Mouse (Mus musculus): Measurements from ENCODE around the gene Mpig6b.

The Mpig6b gene

DNA sequence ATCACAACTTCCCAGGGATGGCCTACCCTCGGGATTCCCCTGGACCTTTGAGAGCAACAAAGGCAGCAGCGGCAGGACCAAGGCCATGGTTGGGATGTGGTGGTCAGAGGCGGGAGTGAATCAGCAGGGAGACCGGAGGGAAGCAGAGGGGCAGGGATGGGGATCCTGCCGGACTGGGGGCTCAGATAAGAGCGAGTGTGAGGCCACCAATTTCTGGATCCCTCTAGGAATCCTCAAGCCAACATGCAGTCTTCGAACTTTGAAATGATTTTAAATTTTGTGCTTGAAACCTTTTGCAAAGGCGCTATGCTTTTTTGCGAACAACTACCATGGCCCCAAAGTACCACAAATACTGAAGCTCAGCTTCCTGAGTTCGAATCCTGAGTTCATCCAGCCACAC, at the start of gene Mpig6b:
Mpig6b (minus strand) TSS at position 101 of the 400 bp plus-strand sequence.
- no peak for DNase-seq

DNA sequence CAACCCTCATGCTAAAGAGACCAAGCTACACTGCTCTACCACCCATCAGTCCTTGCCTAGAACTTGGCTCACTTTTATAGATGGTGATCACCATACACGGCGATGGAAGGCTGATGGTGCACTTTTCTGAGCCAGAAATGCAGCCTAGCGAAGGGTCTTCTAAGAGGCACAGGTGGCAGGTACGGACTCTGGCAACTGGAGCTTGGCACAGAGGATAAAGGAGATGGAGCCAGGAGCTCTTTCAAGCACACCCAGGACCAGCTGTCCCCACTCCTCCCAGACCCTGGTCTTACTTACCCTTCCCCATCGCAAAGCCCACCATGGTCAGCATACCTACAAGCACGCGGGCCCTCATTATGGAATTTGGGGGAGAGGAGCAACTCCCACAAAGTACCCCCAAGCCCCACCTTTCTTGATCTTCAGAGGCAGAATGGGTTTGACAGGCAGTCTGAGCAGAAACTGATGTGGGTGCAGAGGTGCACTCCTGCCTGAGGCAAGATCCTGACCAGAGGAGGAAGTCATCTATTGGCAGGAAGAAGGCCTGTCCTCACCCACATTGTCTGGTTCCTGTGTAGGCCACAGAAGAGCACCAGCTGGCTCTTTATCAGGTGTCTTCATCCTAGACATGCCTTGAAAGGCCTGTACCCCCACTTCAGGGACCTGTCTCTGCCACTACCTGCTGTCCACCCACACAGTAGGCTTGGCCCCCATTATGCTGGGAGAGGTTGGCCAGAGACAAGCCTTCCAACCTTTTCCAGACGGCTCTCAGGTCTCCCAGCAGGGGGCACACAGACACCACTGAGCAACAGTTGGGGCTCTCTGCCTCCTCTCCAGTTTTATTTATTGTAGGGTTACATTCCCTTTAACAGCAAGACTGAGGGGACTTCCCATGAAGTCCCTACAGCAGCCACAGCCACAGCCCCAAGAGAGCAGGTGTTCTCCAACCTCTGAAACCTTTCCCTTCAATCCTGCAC, 49.3 kb upstream of the Mpig6b start, which contains the start of gene Ly6g5b:
Ly6g5b (minus strand) TSS at position 383 of the 974 bp plus-strand sequence.
- peak; percentile 89 for DNase-seq

DNA sequence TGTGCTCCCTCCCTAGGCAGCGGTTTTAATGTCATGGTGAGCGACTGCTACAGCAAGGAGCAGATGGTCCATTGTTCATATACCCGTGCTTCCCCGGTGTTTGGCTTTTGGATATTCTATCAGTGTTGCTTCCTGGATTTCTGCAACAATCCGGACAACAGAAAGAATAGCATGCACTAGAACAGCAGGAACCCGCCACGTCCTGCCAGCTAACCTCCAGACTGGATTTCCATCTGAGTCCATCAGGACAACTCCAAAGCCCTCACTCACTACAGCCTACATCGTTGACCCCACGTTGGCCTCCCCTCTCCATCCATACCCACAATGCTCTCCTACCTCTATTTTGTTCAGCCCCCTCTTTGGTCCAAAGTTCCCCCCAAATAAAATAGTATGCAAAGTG, 45.8 kb upstream of the Mpig6b start:
- peak; percentile 91 for DNase-seq

DNA sequence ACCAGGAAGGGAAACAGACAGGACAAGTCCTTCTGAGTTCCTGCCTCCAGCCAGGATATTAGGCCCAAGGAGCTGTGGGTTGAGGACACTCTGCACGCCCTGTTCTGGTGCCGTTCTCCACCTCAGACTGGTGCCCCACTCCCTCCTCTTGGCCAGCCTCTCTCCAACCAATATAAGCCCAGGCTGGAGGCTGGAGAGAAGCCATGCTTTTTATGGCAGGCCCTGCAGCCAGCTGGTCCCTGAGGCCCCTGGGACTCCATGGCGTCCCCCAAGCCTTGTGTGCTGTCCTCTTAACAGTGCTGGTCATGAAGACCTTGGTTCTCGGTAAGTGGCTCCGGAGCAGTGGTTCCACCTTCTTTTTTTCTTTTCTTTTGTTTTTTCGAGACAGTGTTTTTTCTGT, 42.1 kb upstream of the Mpig6b start, which contains the start of gene Ly6g5c:
Ly6g5c (plus strand) TSS at position 183 of the 400 bp plus-strand sequence.
- no peak for DNase-seq

DNA sequence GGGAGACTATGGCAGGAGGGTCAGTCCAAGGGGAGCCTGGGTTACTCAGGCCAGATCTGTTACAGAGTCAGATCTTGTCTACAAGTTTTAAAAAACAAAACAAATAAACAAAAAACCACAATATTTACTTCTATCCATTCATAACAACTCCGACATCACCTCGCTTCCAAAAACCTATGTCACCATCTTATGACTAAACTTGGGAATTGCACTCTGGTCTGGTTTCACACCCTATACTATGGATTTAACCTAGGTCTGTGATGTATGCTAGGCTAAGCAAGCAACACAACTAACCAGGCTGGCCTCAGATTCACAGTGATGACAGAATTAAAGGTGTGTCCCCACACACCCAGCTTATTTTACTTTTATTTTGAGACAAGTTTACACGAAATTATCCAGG, 40.5 kb upstream of the Mpig6b start:
- DNase-seq, result no peak

DNA sequence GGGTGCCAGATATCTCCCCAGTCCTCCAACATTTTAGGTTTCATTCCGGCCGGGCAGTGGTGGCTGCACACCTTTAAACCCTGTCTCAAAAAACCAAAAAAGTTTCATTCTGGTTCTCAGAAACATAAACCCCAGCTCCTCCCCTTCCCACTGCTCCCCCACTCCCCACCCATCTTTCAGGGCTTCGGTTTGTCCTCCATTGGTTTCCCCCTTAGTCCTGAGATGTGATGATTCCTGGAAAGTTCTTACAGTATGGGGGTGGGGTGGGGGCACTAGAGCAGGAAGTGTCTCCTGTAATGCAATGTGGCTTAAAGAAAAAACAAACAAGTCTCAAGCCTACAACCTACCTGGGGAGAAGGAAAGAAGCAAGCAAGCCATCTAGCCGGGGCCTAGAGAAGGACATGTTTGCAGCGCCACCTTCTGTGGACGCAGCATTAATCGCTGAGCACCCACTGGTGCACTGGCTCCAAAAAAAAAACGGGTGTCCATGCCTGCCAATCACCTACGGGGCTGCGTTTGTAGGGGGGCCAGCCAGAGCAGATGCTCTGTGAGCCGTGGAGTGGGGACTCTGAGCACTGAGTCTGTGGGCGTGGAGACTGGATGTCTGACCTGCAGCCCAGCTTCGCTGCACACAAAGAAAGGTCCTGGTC, 39.9 kb upstream of the Mpig6b start:
- DNase-seq, result no peak

DNA sequence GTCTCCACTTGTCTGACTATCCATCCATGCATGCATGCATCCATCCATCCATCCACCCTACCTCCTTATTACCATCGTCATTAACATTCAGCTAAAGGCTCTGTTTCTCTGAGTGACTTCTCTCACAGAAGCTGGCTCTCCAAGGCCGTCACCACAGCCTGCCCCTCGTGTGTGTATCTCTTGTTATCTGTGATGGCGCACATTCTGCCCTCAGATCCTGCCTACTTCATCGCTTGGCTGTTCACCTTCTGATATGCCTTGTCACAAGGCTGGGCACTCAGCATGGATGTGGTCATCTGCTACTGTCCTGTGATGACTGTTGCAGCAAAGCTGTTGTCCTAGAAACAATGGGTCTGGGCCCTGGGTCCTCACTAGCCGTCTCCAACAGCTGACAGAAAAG, 38.8 kb upstream of the Mpig6b start:
- DNase-seq, result no peak

DNA sequence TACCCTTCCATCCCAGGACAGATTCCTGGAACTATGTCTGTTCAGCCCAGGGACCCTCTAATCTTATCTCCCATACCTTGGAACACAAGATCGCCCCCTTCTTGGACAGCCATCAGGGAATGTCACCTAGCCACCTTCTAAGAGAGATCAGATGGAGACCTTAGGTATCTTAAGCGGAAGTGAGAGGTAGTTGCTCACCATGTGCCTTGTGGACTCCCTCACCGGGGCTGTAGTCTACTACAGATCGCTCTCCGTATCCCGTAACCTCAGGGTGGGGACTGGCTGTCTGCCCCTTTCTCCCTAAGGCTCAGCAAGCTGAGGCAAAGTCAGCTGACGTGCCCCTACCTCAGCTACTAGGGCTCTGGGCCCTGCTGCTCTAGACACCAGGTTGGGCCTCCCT, 38.1 kb upstream of the Mpig6b start:
- DNase-seq, result no peak

DNA sequence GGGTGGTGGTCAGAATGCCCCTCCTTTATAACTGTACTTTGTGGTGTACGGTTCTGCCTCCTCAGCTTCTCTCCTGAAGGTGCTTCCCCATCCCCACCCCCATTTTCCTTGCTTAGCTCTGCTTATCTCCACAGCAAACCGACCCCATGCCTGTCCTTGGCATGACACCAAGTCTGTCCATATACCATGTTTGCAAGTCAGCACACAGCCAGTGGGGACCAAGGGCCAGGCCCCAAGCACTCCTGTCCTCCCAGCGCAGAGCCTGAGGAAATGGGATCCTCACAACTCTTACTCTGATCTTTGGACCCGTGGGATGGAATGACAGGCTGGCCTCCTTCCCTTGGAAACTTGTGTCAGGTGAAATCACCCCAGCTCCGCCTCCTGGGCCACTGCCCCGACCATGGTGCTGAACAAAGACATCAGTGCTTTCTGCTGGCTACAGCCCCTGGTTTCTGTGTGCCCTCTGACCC, 37.3 kb upstream of the Mpig6b start:
- DNase-seq, result peak; percentile 90

DNA sequence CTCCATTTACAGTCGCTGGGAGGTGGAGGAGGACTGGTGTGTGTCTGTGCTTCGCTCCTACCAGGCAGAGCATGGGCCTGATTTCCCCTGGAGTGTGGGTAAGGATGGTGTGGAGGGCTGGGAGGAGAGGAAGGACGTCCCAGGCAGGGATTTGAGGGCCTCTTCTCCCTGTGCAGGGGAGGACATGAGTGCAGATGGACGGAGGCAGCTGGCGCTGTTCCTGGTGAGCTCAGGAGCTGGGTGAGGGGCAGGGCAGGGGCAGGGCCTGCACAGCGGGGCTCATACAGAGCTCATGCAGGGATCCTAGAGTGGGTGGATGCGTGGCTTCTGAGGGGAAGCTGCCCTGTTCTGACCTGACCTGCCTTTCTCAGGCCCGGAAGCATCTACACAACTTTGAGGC, 36.3 kb upstream of the Mpig6b start:
- no peak for DNase-seq

DNA sequence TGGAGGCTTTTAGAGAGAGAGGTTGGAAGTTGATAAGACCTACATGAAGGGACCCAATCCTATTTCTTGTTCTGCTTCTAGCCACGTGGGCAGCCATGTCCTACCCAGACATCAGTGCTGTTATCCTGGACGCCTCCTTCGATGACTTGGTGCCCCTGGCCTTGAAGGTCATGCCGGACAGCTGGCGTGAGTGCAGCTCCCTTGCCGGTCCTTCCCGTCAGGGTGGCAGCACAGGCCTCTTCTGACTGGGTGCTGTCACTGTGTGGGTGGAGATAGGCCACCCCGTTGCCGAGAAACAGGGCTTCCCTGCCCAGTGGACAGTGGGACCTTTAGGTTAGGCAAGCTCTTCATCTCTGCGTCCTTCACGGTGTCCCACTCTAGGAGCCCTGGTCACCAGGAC, 35.2 kb upstream of the Mpig6b start:
- DNase-seq, result no peak

DNA sequence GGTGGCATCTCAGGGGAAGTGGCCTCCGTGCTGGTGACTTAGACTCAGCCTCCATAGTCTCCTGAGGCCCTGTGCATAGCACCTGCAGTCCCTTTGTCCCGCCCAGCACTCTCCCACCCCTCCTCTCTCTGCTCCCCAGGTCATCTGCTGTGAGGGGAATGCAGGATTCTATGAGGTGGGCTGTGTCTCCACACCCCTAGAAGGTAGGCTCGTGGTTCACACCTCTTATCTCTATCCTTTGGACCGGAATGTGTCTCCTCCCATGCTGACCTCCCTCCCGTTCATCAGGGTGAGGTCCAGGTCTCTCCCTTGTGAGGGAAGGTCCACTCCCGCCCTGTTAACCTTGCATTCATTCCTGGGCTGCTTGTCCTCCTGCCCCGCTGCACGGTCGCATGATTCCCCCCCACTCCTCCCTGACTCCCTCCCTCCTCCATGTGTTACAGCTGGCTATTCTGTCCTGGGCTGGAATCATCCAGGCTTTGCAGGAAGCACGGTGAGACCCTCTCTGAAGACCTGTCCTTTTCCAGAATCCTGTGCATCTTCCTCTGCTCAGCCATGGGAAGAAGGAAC, 34.3 kb upstream of the Mpig6b start:
- DNase-seq, result no peak

DNA sequence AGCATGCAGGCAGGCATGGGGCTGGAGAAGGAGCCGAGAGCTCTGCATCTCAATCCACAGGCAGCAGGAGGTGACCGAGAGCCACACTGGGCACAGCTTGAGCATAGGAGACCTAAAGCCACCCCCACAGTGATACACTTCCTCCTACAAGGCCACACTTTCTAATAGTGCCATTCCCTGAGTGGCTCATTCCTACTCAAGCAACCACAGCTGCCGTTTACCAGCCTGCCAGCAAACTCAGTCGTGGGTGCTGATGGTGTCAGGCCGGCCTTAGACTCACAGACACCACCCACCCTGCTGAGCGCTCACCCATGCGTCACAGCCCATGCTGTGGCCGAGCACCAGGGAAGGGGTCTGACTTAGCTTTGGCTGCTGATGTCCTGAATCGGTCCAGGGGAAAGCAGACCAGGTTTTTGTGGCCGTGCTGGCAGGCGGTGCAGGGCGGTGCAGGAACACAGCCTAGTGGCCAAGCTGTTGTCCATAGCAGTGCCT, 31.2 kb upstream of the Mpig6b start:
- DNase-seq, result no peak

DNA sequence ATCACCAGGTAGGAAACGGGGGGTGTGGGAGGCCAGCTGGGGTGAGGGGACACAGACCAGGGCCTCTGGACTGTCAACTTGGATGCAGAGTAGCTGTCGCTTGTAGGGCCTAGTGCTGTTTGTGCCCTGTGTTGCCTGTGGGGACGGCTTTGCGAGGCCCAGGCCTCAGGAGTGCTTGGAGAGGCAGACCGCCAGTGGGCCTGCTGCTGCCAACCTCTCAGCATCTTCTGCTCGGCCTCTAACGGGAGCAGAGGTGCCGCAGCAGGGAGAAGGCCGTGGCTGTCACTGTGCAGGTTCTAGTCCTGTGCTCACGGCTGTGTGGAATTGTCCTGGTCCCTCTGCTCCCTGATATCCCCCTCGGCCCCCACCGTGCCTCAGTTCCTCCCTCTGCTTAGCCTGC, 30.6 kb upstream of the Mpig6b start:
- DNase-seq, result no peak

DNA sequence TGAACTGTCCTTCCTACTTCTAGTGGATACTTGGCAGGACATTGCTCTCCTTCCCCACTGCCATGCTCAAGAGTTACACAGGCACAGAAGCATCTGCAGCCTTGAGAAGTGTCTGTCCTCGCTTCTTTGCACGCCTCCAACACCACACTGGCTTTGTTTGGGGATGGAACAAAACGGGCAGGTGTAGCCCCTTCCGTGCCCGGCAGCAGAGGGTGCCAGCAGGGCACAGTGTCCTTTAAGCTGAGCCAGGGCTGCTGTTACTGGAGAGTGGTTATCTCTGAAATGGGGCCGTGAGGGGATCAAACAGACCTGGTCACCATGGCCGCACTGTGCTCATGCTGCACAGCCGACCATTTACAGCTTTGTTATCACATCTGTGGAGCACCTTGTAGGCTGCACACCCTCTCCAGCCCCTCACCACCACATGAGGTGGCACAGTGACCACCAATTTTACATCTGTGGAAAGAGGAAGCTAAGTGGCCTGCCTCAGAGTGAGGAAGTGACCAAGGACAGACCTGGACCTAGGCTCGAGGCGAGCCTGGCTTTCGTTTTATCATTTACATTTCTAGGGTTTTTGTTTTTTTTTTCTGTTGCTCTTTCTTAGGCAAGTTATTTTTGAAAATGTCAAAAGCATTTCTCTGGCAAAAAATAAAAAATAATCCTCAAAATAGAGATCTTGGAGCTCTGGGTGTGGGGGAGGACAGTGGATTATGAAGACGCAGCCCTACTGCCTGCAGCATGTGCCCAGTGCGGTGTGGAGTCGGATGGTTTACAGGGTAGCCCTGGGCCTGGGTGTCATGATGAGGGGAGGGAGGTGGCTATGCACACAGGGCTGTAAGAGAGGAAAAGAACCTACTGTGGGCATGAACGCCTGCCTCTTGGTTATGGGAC, 28.7 kb upstream of the Mpig6b start:
- DNase-seq, result no peak

DNA sequence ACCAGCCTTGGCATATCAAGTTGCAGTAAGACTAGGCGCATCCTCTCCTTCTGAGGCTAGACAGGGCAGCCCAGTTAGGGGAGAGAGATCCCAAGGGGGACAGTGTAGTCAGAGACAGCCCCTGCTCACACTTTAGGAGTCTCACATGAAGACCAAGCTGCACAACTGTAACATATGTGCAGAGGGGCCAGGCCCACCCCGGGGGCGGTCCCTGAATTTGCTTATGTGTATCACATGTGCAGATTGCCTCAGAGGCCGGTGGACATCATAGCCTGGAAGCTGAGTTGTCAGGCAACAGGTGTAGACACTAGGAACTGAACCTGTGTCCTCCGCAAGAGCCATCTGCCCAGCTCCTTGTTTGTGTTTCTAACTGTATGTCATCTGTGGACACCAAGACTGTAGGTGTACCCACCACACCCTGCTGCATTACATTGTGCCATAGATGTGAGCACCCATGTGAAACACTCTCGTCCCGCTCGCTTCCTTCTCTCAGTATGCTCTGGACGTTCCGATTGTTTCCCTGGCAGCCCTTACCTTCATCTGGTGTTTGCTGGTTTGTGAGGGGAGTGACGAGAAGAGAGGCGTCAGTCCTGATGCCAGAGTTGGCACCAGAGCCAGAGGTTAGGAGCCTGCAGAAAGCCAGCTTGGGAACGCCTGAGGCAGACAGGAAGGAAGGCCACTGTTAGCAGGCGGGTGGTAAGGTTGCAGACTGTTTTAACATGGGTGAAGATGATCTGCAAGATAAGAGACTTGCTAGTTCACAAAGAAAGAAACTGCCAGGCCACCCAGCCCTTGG, 26.6 kb upstream of the Mpig6b start:
- DNase-seq, result peak; percentile 92

DNA sequence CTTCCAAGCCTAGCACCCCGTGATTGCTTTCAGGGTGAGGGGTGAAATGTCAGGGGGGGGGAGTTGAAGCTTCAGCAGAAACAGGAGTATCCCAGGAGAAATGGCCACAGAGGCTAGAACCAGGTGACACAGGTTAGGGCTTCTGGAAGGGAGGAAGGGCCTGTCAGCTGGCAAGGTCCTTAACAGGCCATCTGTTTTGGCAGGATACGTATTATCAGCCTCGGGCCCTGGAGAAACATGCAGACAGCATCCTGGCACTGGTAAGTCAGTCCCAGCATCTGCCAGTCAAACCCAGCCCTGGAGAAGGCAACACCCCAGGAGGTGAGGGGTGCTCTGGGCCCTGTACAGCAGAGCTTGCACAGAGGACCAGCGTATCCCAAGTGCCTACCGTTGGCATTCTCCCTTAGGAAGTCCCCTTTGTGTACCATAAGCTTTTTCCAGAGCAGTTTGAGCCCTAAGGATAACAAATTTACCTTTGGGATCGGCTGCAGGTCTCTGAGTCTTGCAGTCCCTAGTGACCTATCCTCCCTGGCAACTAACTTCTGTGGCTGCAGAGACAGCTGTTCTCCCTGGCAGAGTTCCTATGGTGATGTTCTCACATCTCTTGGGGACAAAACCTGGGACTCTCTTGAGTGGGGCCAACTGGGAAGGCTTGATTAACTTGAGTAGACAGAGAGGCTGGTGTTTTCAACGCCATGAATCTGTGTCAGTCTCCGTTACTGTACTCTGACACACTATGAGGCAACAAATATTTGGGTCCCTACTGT, 24.4 kb upstream of the Mpig6b start:
- DNase-seq, result peak; percentile 96

DNA sequence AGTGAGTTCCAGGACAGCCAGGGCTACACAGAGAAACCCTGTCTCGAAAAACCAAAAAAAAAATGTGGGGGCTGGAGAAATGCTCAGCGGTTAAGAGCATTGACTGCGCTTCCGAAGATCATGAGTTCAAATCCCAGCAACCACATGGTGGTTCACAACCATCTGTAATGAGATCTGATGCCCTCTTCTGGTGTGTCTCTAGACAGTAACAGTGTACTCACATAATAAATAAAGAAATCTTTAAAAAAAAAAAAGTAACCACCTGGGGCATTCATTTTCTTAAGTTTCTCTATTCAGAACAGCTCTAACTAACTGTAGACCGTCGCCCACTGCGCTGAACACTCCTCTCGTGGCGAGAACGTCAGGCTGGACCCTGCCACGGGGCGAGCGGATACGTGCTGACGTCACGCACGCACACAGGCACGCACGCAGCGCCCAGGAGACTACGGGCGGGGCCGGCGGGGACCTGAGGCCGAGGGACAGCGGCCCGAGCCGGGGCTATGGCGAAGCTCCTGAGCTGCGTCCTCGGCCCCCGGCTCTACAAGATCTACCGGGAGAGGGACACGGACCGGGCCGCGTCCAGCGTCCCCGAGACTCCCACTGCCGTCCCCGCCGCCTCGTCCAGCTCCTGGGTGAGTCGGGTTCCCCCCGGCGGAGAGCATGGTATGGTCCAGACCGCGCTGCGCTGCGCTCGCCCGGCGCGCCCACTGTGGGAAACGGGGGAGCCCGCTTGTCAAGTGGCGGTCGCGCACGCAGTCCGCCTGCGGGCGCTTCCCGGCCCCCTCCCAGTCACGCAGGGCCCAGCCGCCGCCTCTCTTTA, 23.1 kb upstream of the Mpig6b start, which contains the start of gene Abhd16a:
Abhd16a (plus strand) TSS at position 439 of the 820 bp plus-strand sequence.
- peak; percentile 100 for DNase-seq

DNA sequence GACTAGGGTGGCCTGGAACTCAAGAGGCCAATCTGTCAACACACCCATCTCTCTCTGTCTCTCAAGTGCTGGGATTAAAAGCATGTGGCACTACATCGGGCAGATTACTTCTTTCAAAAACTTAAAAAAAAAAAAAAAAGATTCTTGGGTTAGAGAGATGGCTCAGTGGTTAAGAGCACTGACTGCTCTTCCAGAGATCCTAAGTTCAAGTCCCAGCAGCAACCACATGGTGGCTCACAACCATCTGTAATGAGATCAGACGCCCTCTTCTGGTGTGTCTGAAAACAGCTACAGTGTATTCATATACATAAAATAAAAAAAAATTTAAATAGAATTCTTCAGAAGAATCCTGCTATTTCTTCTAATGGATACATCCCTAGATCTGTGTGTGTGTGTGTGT, 22.2 kb upstream of the Mpig6b start:
- DNase-seq, result no peak
